Mouse (Mus musculus): ENCODE results near the gene Scgb2b27. TPM values are rescaled to one million over a fixed set of nuclear protein-coding genes. Genes with fewer than 3 reads are reported as not detected.
"Not testable (repeated sequence)": the region's sequence is repeated elsewhere in the genome, so short reads cannot be mapped to it uniquely, and the experiment has no call there.

The Scgb2b27 gene
- not detected in 2 replicates for polyA plus RNA-seq (2014; fragmentation: Nextera tagmentation; extraction: Ambion mirVana)

- WGBS, result 51% methylated on average over 4 of the region's 4 CpGs
- no peak within 1 kb of the TSS for H3K27ac ChIP-seq (replicated peaks in 1 of 2; ENCODE audit: control insufficient read depth in 1 of 2, insufficient read depth in 1 of 2, low read depth in 2 of 2, low read length in 2 of 2)
- no peak for ATAC-seq (ENCODE audit: insufficient number of reproducible peaks, insufficient read depth, low FRiP score, low read depth)
- H3K9me3 ChIP-seq (ENCODE audit: control insufficient read depth, low read length), result 0 out of 2 replicates have a peak, but pooled peaks cover 17% of the 10 kb centered on the region
- no peaks in the 10 kb centered on the region for H3K36me3 ChIP-seq (ENCODE audit: control insufficient read depth, insufficient read depth, low read length)
- H3K4me3 ChIP-seq (ENCODE audit: control insufficient read depth in 1 of 2, insufficient read depth in 1 of 2, low read depth in 1 of 2, low read length in 2 of 2), result no peak within 1 kb of the TSS
- no peaks in the 10 kb centered on the region for H3K27me3 ChIP-seq (ENCODE audit: control insufficient read depth, insufficient read depth, low read length)
- H3K9ac ChIP-seq (ENCODE audit: low read length), result no peak within 1 kb of the TSS
- no peak within 1 kb of the TSS for H3K4me2 ChIP-seq (ENCODE audit: low read length)
- no peaks in the 10 kb centered on the region for H3K4me1 ChIP-seq (ENCODE audit: control insufficient read depth in 2 of 2, insufficient read depth in 2 of 2, low read length in 2 of 2)
These were observed at the start of gene Scgb2b27 for GRCm38 (mm10) chr7:34013842-34014241. TSS of gene Scgb2b27 (minus strand) at chr7:34013942.

DNA sequence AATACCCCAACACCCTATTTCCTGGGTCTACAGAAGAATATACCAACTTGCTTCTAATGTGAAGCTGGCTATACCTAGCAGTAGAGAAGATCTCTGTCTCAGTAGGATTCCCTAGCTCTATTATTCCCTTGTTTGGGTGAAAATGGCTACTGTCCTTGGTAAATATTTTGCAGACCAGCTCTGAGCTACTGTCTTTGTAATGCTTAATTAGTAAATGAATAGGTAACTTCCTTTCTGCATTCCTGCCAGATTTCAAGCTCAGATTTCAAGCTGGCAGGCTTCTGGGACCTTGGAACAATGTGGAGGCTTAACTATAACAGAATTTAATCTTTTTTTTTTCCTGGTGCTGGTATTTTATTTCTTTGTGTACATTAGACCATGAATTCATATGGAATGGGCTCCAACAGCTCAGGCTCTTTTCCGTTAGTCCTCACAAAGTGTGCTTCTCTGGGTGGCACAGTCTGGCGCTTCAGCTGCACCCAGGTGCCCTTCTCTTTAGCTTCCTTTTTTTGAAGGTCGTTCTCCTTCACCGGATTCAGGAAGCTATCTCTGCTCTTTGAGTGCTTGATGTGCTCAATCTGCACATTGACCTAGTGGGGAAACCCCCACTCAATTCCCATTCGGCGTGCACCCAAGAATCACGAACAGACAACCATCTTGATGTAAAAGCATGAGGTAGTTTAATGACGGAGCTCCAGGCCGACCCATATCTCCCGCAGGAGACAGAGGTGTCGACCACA lies 22.5 kb upstream of the Scgb2b27 start:
- H3K27me3 ChIP-seq (ENCODE audit: control insufficient read depth, insufficient read depth, low read length); H3K4me3 ChIP-seq (ENCODE audit: control insufficient read depth in 1 of 2, insufficient read depth in 1 of 2, low read depth in 1 of 2, low read length in 2 of 2); H3K4me1 ChIP-seq (ENCODE audit: control insufficient read depth in 2 of 2, insufficient read depth in 2 of 2, low read length in 2 of 2); H3K36me3 ChIP-seq (ENCODE audit: control insufficient read depth, insufficient read depth, low read length); ATAC-seq (ENCODE audit: insufficient number of reproducible peaks, insufficient read depth, low FRiP score, low read depth); H3K4me2 ChIP-seq (ENCODE audit: low read length); H3K9ac ChIP-seq (ENCODE audit: low read length); H3K27ac ChIP-seq (replicated peaks in 1 of 2; ENCODE audit: control insufficient read depth in 1 of 2, insufficient read depth in 1 of 2, low read depth in 2 of 2, low read length in 2 of 2): not testable (repeated sequence)
- 86% methylated on average over 11 of the region's 11 CpGs for WGBS
- peaks cover 20% of the 10 kb centered on the region for H3K9me3 ChIP-seq (ENCODE audit: control insufficient read depth, low read length)

- H3K4me2 ChIP-seq (ENCODE audit: low read length); H3K9ac ChIP-seq (ENCODE audit: low read length); ATAC-seq (ENCODE audit: insufficient number of reproducible peaks, insufficient read depth, low FRiP score, low read depth); H3K36me3 ChIP-seq (ENCODE audit: control insufficient read depth, insufficient read depth, low read length); H3K4me3 ChIP-seq (ENCODE audit: control insufficient read depth in 1 of 2, insufficient read depth in 1 of 2, low read depth in 1 of 2, low read length in 2 of 2); H3K4me1 ChIP-seq (ENCODE audit: control insufficient read depth in 2 of 2, insufficient read depth in 2 of 2, low read length in 2 of 2); H3K27me3 ChIP-seq (ENCODE audit: control insufficient read depth, insufficient read depth, low read length); H3K27ac ChIP-seq (replicated peaks in 1 of 2; ENCODE audit: control insufficient read depth in 1 of 2, insufficient read depth in 1 of 2, low read depth in 2 of 2, low read length in 2 of 2): not testable (repeated sequence)
- WGBS, result 71% methylated on average over 2 of the region's 4 CpGs
- H3K9me3 ChIP-seq (ENCODE audit: control insufficient read depth, low read length), result peaks cover 23% of the 10 kb centered on the region
These were observed 20.8 kb upstream of the Scgb2b27 start for GRCm38 (mm10) chr7:34034579-34034978.

DNA sequence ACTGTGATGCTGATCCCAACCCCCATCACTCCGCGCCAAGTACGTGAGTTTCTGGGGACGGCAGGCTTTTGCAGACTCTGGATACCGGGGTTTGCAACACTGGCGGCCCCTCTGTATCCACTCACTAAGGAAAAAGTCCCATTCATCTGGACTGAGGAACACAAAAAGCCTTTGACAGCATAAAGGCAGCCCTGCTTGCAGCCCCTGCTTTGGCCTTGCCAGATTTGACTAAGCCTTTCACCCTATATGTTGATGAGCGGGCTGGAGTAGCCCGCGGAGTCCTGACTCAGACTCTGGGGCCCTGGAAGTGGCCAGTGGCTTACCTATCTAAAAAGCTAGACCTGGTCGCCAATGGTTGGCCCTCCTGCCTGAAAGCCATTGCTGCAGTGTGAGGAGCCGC lies 16.3 kb upstream of the Scgb2b27 start:
- no peaks in the 10 kb centered on the region for H3K27me3 ChIP-seq (ENCODE audit: control insufficient read depth, insufficient read depth, low read length)
- no peak overlapping the region for H3K27ac ChIP-seq (replicated peaks in 1 of 2; ENCODE audit: control insufficient read depth in 1 of 2, insufficient read depth in 1 of 2, low read depth in 2 of 2, low read length in 2 of 2)
- no peak for ATAC-seq (ENCODE audit: insufficient number of reproducible peaks, insufficient read depth, low FRiP score, low read depth)
- no peak overlapping the region for H3K4me2 ChIP-seq (ENCODE audit: low read length)
- no peaks in the 10 kb centered on the region for H3K36me3 ChIP-seq (ENCODE audit: control insufficient read depth, insufficient read depth, low read length)
- peaks cover 24% of the 10 kb centered on the region for H3K9me3 ChIP-seq (ENCODE audit: control insufficient read depth, low read length)
- H3K4me1 ChIP-seq (ENCODE audit: control insufficient read depth in 2 of 2, insufficient read depth in 2 of 2, low read length in 2 of 2), result no peaks in the 10 kb centered on the region
- no peak overlapping the region for H3K4me3 ChIP-seq (ENCODE audit: control insufficient read depth in 1 of 2, insufficient read depth in 1 of 2, low read depth in 1 of 2, low read length in 2 of 2)
- no peak overlapping the region for H3K9ac ChIP-seq (ENCODE audit: low read length)
- WGBS, result 83% methylated on average over 11 of the region's 11 CpGs

GRCm38 (mm10) chr7:34027202-34027601 lies 13.5 kb upstream of the Scgb2b27 start:
- H3K27ac ChIP-seq (replicated peaks in 1 of 2; ENCODE audit: control insufficient read depth in 1 of 2, insufficient read depth in 1 of 2, low read depth in 2 of 2, low read length in 2 of 2); H3K4me3 ChIP-seq (ENCODE audit: control insufficient read depth in 1 of 2, insufficient read depth in 1 of 2, low read depth in 1 of 2, low read length in 2 of 2); H3K4me2 ChIP-seq (ENCODE audit: low read length); ATAC-seq (ENCODE audit: insufficient number of reproducible peaks, insufficient read depth, low FRiP score, low read depth); H3K36me3 ChIP-seq (ENCODE audit: control insufficient read depth, insufficient read depth, low read length); H3K4me1 ChIP-seq (ENCODE audit: control insufficient read depth in 2 of 2, insufficient read depth in 2 of 2, low read length in 2 of 2); H3K27me3 ChIP-seq (ENCODE audit: control insufficient read depth, insufficient read depth, low read length); H3K9ac ChIP-seq (ENCODE audit: low read length): not testable (repeated sequence)
- 72% methylated on average over 9 of the region's 9 CpGs for WGBS
- H3K9me3 ChIP-seq (ENCODE audit: control insufficient read depth, low read length), result peaks cover 17% of the 10 kb centered on the region

GRCm38 (mm10) chr7:34025641-34026040 lies 11.9 kb upstream of the Scgb2b27 start:
- Histone ChIP-seq H3K4me1 (ENCODE audit: control insufficient read depth in 2 of 2, insufficient read depth in 2 of 2, low read length in 2 of 2) (no peaks in the 10 kb centered on the region), H3K4me3 (ENCODE audit: control insufficient read depth in 1 of 2, insufficient read depth in 1 of 2, low read depth in 1 of 2, low read length in 2 of 2) (no peak overlapping the region), H3K9me3 (ENCODE audit: control insufficient read depth, low read length) (peaks cover 9% of the 10 kb centered on the region), H3K9ac (ENCODE audit: low read length) (no peak overlapping the region), H3K27ac (replicated peaks in 1 of 2; ENCODE audit: control insufficient read depth in 1 of 2, insufficient read depth in 1 of 2, low read depth in 2 of 2, low read length in 2 of 2) (no peak overlapping the region), H3K4me2 (ENCODE audit: low read length) (no peak overlapping the region), H3K27me3 (ENCODE audit: control insufficient read depth, insufficient read depth, low read length) (no peaks in the 10 kb centered on the region), H3K36me3 (ENCODE audit: control insufficient read depth, insufficient read depth, low read length) (no peaks in the 10 kb centered on the region)
- no peak for ATAC-seq (ENCODE audit: insufficient number of reproducible peaks, insufficient read depth, low FRiP score, low read depth)
- WGBS, result 72% methylated on average over 4 of the region's 4 CpGs

GRCm38 (mm10) chr7:34021183-34021582 lies 7.4 kb upstream of the Scgb2b27 start, which contains the start of gene Scgb1b27:
TSS of gene Scgb1b27 (plus strand) at chr7:34021483.
- not testable (repeated sequence) for H3K4me2 ChIP-seq (ENCODE audit: low read length); H3K36me3 ChIP-seq (ENCODE audit: control insufficient read depth, insufficient read depth, low read length); H3K27ac ChIP-seq (replicated peaks in 1 of 2; ENCODE audit: control insufficient read depth in 1 of 2, insufficient read depth in 1 of 2, low read depth in 2 of 2, low read length in 2 of 2); ATAC-seq (ENCODE audit: insufficient number of reproducible peaks, insufficient read depth, low FRiP score, low read depth); H3K9me3 ChIP-seq (ENCODE audit: control insufficient read depth, low read length); H3K4me3 ChIP-seq (ENCODE audit: control insufficient read depth in 1 of 2, insufficient read depth in 1 of 2, low read depth in 1 of 2, low read length in 2 of 2); H3K9ac ChIP-seq (ENCODE audit: low read length); H3K4me1 ChIP-seq (ENCODE audit: control insufficient read depth in 2 of 2, insufficient read depth in 2 of 2, low read length in 2 of 2); H3K27me3 ChIP-seq (ENCODE audit: control insufficient read depth, insufficient read depth, low read length)
- 81% methylated on average over 1 of the region's 1 CpGs for WGBS

DNA sequence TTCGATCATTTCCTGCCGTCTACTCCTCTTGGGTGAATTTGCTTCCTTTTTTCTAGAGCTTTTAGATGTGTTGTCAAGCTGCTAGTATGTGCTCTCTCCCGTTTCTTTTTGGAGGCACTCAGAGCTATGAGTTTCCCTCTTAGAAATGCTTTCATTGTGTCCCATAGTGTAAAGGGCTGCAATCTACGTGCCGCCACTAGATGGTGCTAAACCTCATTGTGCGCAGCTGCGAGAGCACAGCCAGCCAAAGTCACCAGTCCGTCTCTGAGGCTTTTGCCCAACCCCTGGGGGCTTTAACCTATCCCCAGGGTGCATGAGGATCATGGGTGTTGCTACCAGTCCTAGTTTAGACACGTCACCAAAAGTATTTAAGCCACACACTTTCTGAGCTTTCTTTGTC lies 31.5 kb downstream of the Scgb2b27 start:
- not testable (repeated sequence) for ATAC-seq (ENCODE audit: insufficient number of reproducible peaks, insufficient read depth, low FRiP score, low read depth); H3K9me3 ChIP-seq (ENCODE audit: control insufficient read depth, low read length); H3K4me3 ChIP-seq (ENCODE audit: control insufficient read depth in 1 of 2, insufficient read depth in 1 of 2, low read depth in 1 of 2, low read length in 2 of 2); H3K27ac ChIP-seq (replicated peaks in 1 of 2; ENCODE audit: control insufficient read depth in 1 of 2, insufficient read depth in 1 of 2, low read depth in 2 of 2, low read length in 2 of 2); H3K9ac ChIP-seq (ENCODE audit: low read length); H3K4me2 ChIP-seq (ENCODE audit: low read length); H3K4me1 ChIP-seq (ENCODE audit: control insufficient read depth in 2 of 2, insufficient read depth in 2 of 2, low read length in 2 of 2); H3K36me3 ChIP-seq (ENCODE audit: control insufficient read depth, insufficient read depth, low read length); H3K27me3 ChIP-seq (ENCODE audit: control insufficient read depth, insufficient read depth, low read length)
- 25% methylated on average over 8 of the region's 9 CpGs for WGBS
